8 mouse cellular contexts compared by ENCODE assay signal in genomic region chr8:123065214-123066100, GRCm38 (mm10). TPM values are rescaled to one million over a fixed set of nuclear protein-coding genes. Genes with fewer than 3 reads are reported as not detected.
A peak's percentile ranks its signal among the peaks of the same experiment; 100 is the strongest.
DNase-seq lines count a peak whose midpoint lies in the region; ATAC-seq lines count a peak whose summit lies in the region.

No protein-coding gene starts in this region.

- peaks cover 2% of the 10 kb centered on the region; the same call in 1 of the 2 replicates for H3K4me1 ChIP-seq in hindbrain, embryonic 11.5 days (replicated peaks; ENCODE audit: control insufficient read depth, insufficient read depth, low read length)

- peak overlapping the region; percentile 96 for H3K4me3 ChIP-seq in hindbrain, embryonic 11.5 days (ENCODE audit: low read depth, low read length)

- H3K27me3 ChIP-seq in hindbrain, embryonic 11.5 days (ENCODE audit: control insufficient read depth, insufficient read depth, low read length), result no peaks in the 10 kb centered on the region

- peak overlapping the region; percentile 73 for H3K4me2 ChIP-seq in hindbrain, embryonic 11.5 days (replicated peaks; ENCODE audit: low read depth, low read length)

- peak overlapping the region; percentile 86 for H3K27ac ChIP-seq in hindbrain, embryonic 11.5 days (ENCODE audit: low read depth, low read length)

- DNase-seq in MN1 (ENCODE audit: low spot score), result peak; percentile 100
- peak; percentile 92 for DNase-seq in cerebellum, adult 9-10 months
- peak; percentile 98 for DNase-seq in hindbrain, embryonic 11.5 days (ENCODE audit: low spot score)
- peak; percentile 92 to 96 for DNase-seq in layer of hippocampus, postnatal 10 days (ENCODE audit: low spot score in 2 of 2)
- DNase-seq in lung, postnatal 10 days, result peak; percentile 97
- DNase-seq in ovary, postnatal 36 days (ENCODE audit: low spot score), result peak; percentile 97
- peak; percentile 95 for DNase-seq in thymus, postnatal 25 days

- H3K36me3 ChIP-seq in hindbrain, embryonic 11.5 days (ENCODE audit: control insufficient read depth, insufficient read depth, low read length), result no peaks in the 10 kb centered on the region

- ATAC-seq in frontal cortex, adult (ENCODE audit: low TSS enrichment), result peak; percentile 92
- peak; percentile 95 for ATAC-seq in hindbrain, embryonic 11.5 days (ENCODE audit: low FRiP score)

- H3K9me3 ChIP-seq in hindbrain, embryonic 11.5 days (ENCODE audit: control insufficient read depth, low read length), result no peaks in the 10 kb centered on the region

- peak overlapping the region; percentile 90 for H3K9ac ChIP-seq in hindbrain, embryonic 11.5 days (ENCODE audit: low read depth, low read length)

- WGBS in hindbrain, embryonic 11.5 days, result under 1% methylated on average over 78 of the region's 84 CpGs

RNA-seq across cellular contexts. Expression of gene Spg7, which starts 2.7 kb away (rescaled TPM):
- 39.6 and 45.8 TPM in 2 replicates for polyA plus RNA-seq in hindbrain, embryonic 11.5 days (2014; fragmentation: Nextera tagmentation; extraction: Ambion mirVana)
- 10 to 100 TPM; 65.8 to 75.5 TPM for total RNA-seq in layer of hippocampus, postnatal 10 days (2021)

RNA-seq across cellular contexts. Expression of gene Ankrd11, which starts 23.4 kb away (rescaled TPM):
- 52.7 and 68.2 TPM in 2 replicates for polyA plus RNA-seq in hindbrain, embryonic 11.5 days (2014; fragmentation: Nextera tagmentation; extraction: Ambion mirVana)
- total RNA-seq in layer of hippocampus, postnatal 10 days (2021), result 100 to 1,000 TPM; 147 to 160 TPM

RNA-seq across cellular contexts. Expression of gene Rpl13, which starts 36.7 kb away (rescaled TPM):
- polyA plus RNA-seq in hindbrain, embryonic 11.5 days (2014; fragmentation: Nextera tagmentation; extraction: Ambion mirVana), result 1,308 and 1,334 TPM in 2 replicates
- 100 to 1,000 TPM; 474 to 547 TPM for total RNA-seq in layer of hippocampus, postnatal 10 days (2021)

RNA-seq across cellular contexts. Expression of gene Cpne7, which starts 51.7 kb away (rescaled TPM):
- 0.10 and 0.45 TPM in 2 replicates for polyA plus RNA-seq in hindbrain, embryonic 11.5 days (2014; fragmentation: Nextera tagmentation; extraction: Ambion mirVana)
- 100 to 1,000 TPM; 232 to 244 TPM for total RNA-seq in layer of hippocampus, postnatal 10 days (2021)

Comparison
In these comparisons a context has a peak if more than half of its experiments do, and no peak if none do; other contexts are left out.
1. Peak in every context shown above with its lines: DNase-seq, ATAC-seq, H3K4me3 ChIP-seq and H3K27ac ChIP-seq.